Mouse (Mus musculus): ENCODE results near the gene Ubqln1. TPM values are rescaled to one million over a fixed set of nuclear protein-coding genes. Genes with fewer than 3 reads are reported as not detected.

The Ubqln1 gene
- polyA plus RNA-seq, 1 experiment, result 88.9 TPM

DNA sequence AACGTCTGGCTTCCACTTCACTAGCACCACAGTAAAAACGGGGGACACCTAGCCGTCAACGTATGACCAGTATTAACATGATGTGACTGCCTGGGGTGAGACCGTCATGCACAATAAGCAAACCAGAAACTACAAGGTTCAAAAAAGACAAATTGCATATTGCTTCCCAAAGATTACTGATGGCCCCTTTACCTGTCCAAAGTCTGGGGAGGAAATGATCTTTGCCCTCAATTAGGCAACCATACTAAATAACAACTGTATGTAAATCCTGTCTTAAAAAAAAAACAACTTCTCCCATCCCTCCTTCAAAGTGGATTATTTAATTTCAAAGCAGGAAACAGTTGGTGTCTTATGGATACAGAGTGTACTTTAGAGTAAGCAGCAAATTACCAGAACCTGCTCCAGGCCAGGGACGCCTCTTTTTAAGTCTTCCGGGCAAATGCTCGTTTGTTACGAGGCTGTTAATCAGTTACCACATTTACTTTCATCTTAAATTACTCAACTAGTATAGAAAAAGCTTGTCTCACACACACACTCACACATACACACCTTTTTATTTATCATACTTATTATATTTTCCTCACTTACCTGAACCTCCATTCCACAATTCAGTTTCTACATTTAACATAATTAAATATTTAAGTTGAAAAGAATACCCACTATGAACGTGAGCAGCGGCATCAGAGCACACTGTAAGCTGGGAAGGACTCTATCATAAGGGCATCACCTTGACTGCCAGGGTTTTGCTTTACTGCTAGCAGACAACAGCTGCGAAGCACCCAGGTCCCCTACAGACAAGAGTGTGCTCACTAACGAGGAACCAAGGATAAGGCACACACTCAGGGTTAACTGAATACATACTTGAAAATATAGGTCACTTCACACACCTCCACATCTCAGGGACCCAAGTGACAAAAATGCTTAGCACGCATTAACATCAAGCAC is 33.6 kb downstream of the Ubqln1 start:
- TF ChIP-seq GATA1 (IDR thresholded peaks at IDR 0.05; ENCODE audit: low read length), result no peak

- TF ChIP-seq GATA1 (IDR thresholded peaks at IDR 0.05; ENCODE audit: low read length), result no peak
Measured at GRCm38 (mm10) chr13:58177511-58178208, 37.8 kb downstream of the Ubqln1 start.

DNA sequence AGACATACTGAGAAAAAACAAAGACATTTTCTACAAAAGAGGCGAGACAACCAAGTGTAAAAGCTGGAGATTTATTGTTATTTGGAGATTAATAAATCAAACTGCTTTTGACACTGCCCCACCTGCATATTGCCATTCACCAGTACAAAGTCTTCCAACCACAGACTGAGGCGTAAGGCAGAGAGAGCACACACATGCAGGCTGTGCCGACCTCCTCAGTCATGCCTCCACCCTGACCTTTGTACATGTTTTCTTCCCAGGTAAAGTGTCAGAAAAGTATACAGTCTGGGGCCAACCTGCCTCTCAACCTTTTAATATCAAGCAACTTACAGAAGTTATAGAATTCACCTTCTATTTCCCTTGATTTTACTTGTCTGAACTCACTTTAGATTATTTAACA is 39.3 kb downstream of the Ubqln1 start:
- no peak for TF ChIP-seq GATA1 (IDR thresholded peaks at IDR 0.05; ENCODE audit: low read length)

DNA sequence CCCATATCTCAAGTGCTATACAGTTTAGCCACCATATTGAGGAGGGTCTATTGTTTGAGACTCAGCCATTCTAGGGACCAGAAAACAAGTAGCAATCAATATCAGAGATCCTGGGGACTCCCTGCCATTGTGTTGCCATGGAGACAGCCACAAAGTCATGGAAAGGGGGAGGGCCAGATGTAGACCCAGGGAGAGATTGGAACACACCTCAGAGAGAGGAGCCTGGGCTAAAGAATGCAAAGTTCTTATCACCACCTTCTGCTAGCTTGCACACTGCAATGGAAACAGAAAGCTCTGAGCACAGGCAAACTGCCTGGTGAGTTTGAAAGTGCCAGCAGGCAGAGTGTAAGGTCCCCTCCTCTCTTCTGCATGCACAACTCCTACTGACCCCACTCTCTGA is 47.3 kb downstream of the Ubqln1 start:
- TF ChIP-seq GATA1 (IDR thresholded peaks at IDR 0.05; ENCODE audit: low read length), result no peak

DNA sequence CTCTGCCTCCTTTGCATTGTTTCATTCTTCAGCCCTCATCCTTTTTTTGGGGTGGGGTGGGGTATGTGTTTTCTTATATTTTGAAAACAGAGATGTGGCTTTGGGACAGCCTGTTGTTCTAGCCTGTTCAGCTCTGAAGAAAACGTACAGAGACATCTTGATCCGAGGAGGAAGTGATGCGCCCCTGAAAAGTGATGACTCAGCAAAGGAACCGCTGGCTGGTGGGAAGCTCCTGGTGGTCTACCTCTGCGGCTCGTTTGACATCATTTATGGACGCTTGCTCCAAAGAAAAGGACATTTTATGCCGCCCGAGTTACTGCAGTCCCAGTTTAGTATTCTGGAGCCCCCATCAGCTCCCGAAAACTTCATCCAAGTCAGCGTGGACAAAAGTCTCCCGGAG is 52.1 kb downstream of the Ubqln1 start:
- no peak for TF ChIP-seq GATA1 (IDR thresholded peaks at IDR 0.05; ENCODE audit: low read length)

GRCm38 (mm10) chr13:58160761-58161160 is 54.7 kb downstream of the Ubqln1 start:
- TF ChIP-seq GATA1 (IDR thresholded peaks at IDR 0.05; ENCODE audit: low read length), result no peak

GRCm38 (mm10) chr13:58158099-58158912 is 57.1 kb downstream of the Ubqln1 start:
- TF ChIP-seq GATA1 (IDR thresholded peaks at IDR 0.05; ENCODE audit: low read length), result no peak

DNA sequence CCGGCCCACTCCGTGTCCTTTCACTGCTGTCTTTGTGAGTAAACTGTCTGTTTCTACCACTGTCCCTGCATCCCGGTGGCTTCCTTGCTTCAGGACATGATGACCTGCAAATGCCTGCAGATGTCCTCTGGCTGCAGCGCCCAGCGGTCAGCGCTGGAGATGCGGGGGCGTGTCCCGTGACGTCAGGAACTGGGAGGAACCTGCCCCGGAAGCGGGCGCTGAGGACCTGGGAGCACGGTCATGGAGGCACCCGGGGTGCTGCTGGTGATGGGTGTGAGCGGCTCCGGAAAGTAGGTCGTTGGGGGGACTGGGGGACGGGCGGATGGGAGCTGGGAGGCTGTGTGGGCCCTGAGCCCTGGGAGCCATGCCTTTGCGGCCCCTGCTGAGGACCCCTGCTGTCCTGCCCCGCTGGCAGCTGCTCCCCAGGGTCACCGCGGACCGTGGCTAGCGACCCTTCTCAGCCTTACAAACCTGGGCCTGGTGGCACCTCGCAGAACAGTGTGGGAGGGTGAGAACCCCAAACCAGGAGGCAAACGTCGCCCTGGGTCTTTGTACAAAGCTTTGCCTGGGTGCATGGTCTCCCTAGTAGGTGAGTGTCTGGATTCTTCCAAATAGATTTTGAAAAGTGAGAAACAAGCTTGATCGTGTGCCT is 57.9 kb downstream of the Ubqln1 start, which contains the start of gene Idnk:
Gene Idnk (plus strand): TSS at position 203 of the 652 bp plus-strand sequence.
- TF ChIP-seq GATA1 (IDR thresholded peaks at IDR 0.05; ENCODE audit: low read length), result no peak

- TF ChIP-seq GATA1 (IDR thresholded peaks at IDR 0.05; ENCODE audit: low read length), result no peak
Measured at GRCm38 (mm10) chr13:58157036-58157435, 58.4 kb downstream of the Ubqln1 start.

- no peak for TF ChIP-seq GATA1 (IDR thresholded peaks at IDR 0.05; ENCODE audit: low read length)
Measured at GRCm38 (mm10) chr13:58156031-58156430, 59.4 kb downstream of the Ubqln1 start.

- no peak for TF ChIP-seq GATA1 (IDR thresholded peaks at IDR 0.05; ENCODE audit: low read length)
Measured at GRCm38 (mm10) chr13:58150442-58150841, 65.0 kb downstream of the Ubqln1 start.

DNA sequence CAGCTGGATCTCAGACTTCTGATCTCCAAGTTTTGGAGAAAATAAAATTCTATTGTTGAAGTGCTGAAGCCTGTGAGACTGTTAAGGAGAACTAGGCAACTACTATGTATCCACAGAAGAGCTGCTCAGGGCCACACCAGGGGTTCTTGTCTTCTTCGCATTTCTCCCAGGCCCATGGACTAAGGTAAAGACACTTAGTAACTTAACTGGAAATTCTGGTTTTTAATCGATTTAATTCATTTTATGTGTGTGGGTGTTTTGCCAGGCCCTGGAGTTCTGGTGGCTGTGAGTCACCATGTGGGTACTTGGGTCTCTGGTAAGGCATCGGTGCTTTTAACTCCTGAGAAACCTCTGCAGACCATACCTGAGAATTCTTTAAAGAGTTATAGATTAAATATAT is 65.8 kb downstream of the Ubqln1 start:
- no peak for TF ChIP-seq GATA1 (IDR thresholded peaks at IDR 0.05; ENCODE audit: low read length)

DNA sequence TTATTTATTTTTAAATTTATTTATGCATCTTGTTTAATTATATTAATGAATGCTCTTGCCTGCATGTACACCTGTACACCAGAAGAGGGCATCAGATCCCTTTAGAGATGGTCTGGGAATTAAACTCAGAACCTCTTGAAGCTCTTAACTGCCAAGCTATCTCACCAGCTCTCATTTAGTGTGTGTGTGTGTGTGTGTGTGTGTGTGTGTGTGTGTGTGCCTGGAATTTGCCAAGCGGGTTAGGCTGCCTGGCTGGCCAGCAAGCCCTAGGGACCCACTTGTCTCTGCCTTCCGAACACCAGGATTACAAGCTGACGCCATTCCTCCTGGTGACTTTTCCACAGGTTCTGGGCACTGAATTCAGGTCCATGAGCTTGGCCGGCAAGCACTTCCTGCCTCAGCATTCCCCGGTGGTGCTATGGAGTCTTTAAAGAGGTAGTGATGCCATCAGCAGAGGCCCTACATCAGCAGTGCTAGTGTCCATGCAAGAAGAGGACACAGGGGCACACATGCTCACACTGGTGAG is 66.4 kb downstream of the Ubqln1 start:
- TF ChIP-seq GATA1 (IDR thresholded peaks at IDR 0.05; ENCODE audit: low read length), result no peak

GRCm38 (mm10) chr13:58148256-58148831 is 67.1 kb downstream of the Ubqln1 start:
- TF ChIP-seq GATA1 (IDR thresholded peaks at IDR 0.05; ENCODE audit: low read length), result no peak

Data from G1E-ER4 (cell line).